Mouse (Mus musculus): Measurements from ENCODE around the gene Olfr522. TPM values are rescaled to one million over a fixed set of nuclear protein-coding genes. Genes with fewer than 3 reads are reported as not detected.

Gene Olfr522
- polyA plus RNA-seq, 1 experiment from 2014 or later = not detected

GRCm38 (mm10) chr7:140179176-140179575, 14.6 kb upstream of the Olfr522 start:
- H3K4me3 ChIP-seq (ENCODE audit: low read depth, low read length) = no peak overlapping the region
- WGBS = 84% methylated on average over 2 of the region's 2 CpGs
- H3K9ac ChIP-seq (ENCODE audit: low read length) = no peak overlapping the region
- no peaks in the 10 kb centered on the region for H3K4me1 ChIP-seq (replicated peaks; ENCODE audit: control insufficient read depth, insufficient read depth)
- H3K36me3 ChIP-seq (ENCODE audit: control insufficient read depth, insufficient read depth, low read length) = no peaks in the 10 kb centered on the region
- no peak overlapping the region for H3K27ac ChIP-seq (replicated peaks)
- no peak overlapping the region for H3K4me2 ChIP-seq (replicated peaks; ENCODE audit: low read depth)
- H3K9me3 ChIP-seq (ENCODE audit: control insufficient read depth, low read length) = no peaks in the 10 kb centered on the region
- DNase-seq (ENCODE audit: low spot score) (no peak), ATAC-seq (ENCODE audit: low FRiP score, low TSS enrichment) (no peak)
- no peaks in the 10 kb centered on the region for H3K27me3 ChIP-seq (ENCODE audit: control insufficient read depth, insufficient read depth, low read length)
- TF ChIP-seq CTCF (IDR thresholded peaks at IDR 0.05; ENCODE audit: low read depth) (no peak), EP300 (optimal IDR thresholded peaks at IDR 0.05) (no peak)

GRCm38 (mm10) chr7:140172936-140173335, 8.4 kb upstream of the Olfr522 start, which contains the start of gene Olfr523:
TSS of gene Olfr523 (plus strand) at chr7:140173217.
- Histone ChIP-seq H3K36me3 (ENCODE audit: control insufficient read depth, insufficient read depth, low read length) (no peaks in the 10 kb centered on the region), H3K4me2 (replicated peaks; ENCODE audit: low read depth) (no peak within 1 kb of the TSS), H3K27ac (replicated peaks) (no peak within 1 kb of the TSS), H3K4me1 (replicated peaks; ENCODE audit: control insufficient read depth, insufficient read depth) (no peaks in the 10 kb centered on the region), H3K27me3 (ENCODE audit: control insufficient read depth, insufficient read depth, low read length) (no peaks in the 10 kb centered on the region), H3K4me3 (ENCODE audit: low read depth, low read length) (no peak within 1 kb of the TSS), H3K9me3 (ENCODE audit: control insufficient read depth, low read length) (no peaks in the 10 kb centered on the region), H3K9ac (ENCODE audit: low read length) (no peak within 1 kb of the TSS)
- 47% methylated on average over 1 of the region's 1 CpGs for WGBS
- no peak for DNase-seq (ENCODE audit: low spot score)
- ATAC-seq (ENCODE audit: low FRiP score, low TSS enrichment) = no peak
- TF ChIP-seq EP300 (optimal IDR thresholded peaks at IDR 0.05) = no peak
- no peak for TF ChIP-seq CTCF (IDR thresholded peaks at IDR 0.05; ENCODE audit: low read depth)

- 93% methylated on average over 3 of the region's 3 CpGs for WGBS
Measured at GRCm38 (mm10) chr7:140170863-140171262, 6.3 kb upstream of the Olfr522 start.

GRCm38 (mm10) chr7:140169386-140169785, 4.8 kb upstream of the Olfr522 start:
- DNase-seq (ENCODE audit: low spot score) (no peak), ATAC-seq (ENCODE audit: low FRiP score, low TSS enrichment) (no peak)
- 0 out of 2 replicates have a peak, but pooled peaks cover 2% of the 10 kb centered on the region for H3K9me3 ChIP-seq (ENCODE audit: control insufficient read depth, low read length)
- H3K4me2 ChIP-seq (replicated peaks; ENCODE audit: low read depth) = no peak overlapping the region
- H3K36me3 ChIP-seq (ENCODE audit: control insufficient read depth, insufficient read depth, low read length) = no peaks in the 10 kb centered on the region
- H3K27me3 ChIP-seq (ENCODE audit: control insufficient read depth, insufficient read depth, low read length) = no peaks in the 10 kb centered on the region
- 55% methylated on average over 4 of the region's 4 CpGs for WGBS
- no peak overlapping the region for H3K27ac ChIP-seq (replicated peaks)
- no peaks in the 10 kb centered on the region for H3K4me1 ChIP-seq (replicated peaks; ENCODE audit: control insufficient read depth, insufficient read depth)
- no peak overlapping the region for H3K9ac ChIP-seq (ENCODE audit: low read length)
- no peak overlapping the region for H3K4me3 ChIP-seq (ENCODE audit: low read depth, low read length)
- no peak for TF ChIP-seq EP300 (optimal IDR thresholded peaks at IDR 0.05)
- TF ChIP-seq CTCF (IDR thresholded peaks at IDR 0.05; ENCODE audit: low read depth) = no peak

More at GRCm38 (mm10) chr7:140170863-140171262, 6.3 kb upstream of the Olfr522 start:
- TF ChIP-seq CTCF (IDR thresholded peaks at IDR 0.05; ENCODE audit: low read depth) = no peak
- TF ChIP-seq EP300 (optimal IDR thresholded peaks at IDR 0.05) = no peak
- no peaks in the 10 kb centered on the region for H3K4me1 ChIP-seq (replicated peaks; ENCODE audit: control insufficient read depth, insufficient read depth)
- 0 out of 2 replicates have a peak, but pooled peaks cover 2% of the 10 kb centered on the region for H3K9me3 ChIP-seq (ENCODE audit: control insufficient read depth, low read length)
- DNase-seq (ENCODE audit: low spot score) = no peak
- ATAC-seq (ENCODE audit: low FRiP score, low TSS enrichment) = no peak
- no peak overlapping the region for H3K4me2 ChIP-seq (replicated peaks; ENCODE audit: low read depth)
- H3K27me3 ChIP-seq (ENCODE audit: control insufficient read depth, insufficient read depth, low read length) = no peaks in the 10 kb centered on the region
- no peak overlapping the region for H3K9ac ChIP-seq (ENCODE audit: low read length)
- H3K27ac ChIP-seq (replicated peaks) = no peak overlapping the region
- H3K4me3 ChIP-seq (ENCODE audit: low read depth, low read length) = no peak overlapping the region
- H3K36me3 ChIP-seq (ENCODE audit: control insufficient read depth, insufficient read depth, low read length) = no peaks in the 10 kb centered on the region

- H3K9ac ChIP-seq (ENCODE audit: low read length) = no peak overlapping the region
- no peaks in the 10 kb centered on the region for H3K4me1 ChIP-seq (replicated peaks; ENCODE audit: control insufficient read depth, insufficient read depth)
- H3K27ac ChIP-seq (replicated peaks) = no peak overlapping the region
- H3K9me3 ChIP-seq (ENCODE audit: control insufficient read depth, low read length) = 0 out of 2 replicates have a peak, but pooled peaks cover 2% of the 10 kb centered on the region
- WGBS = 70% methylated on average over 1 of the region's 1 CpGs
- H3K4me2 ChIP-seq (replicated peaks; ENCODE audit: low read depth) = no peak overlapping the region
- ATAC-seq (ENCODE audit: low FRiP score, low TSS enrichment) (no peak), DNase-seq (ENCODE audit: low spot score) (no peak)
- no peaks in the 10 kb centered on the region for H3K36me3 ChIP-seq (ENCODE audit: control insufficient read depth, insufficient read depth, low read length)
- no peaks in the 10 kb centered on the region for H3K27me3 ChIP-seq (ENCODE audit: control insufficient read depth, insufficient read depth, low read length)
- TF ChIP-seq EP300 (optimal IDR thresholded peaks at IDR 0.05) (no peak), CTCF (IDR thresholded peaks at IDR 0.05; ENCODE audit: low read depth) (no peak)
- no peak overlapping the region for H3K4me3 ChIP-seq (ENCODE audit: low read depth, low read length)
Measured at GRCm38 (mm10) chr7:140167950-140168349, 3.4 kb upstream of the Olfr522 start.

- no peaks in the 10 kb centered on the region for H3K4me1 ChIP-seq (replicated peaks; ENCODE audit: control insufficient read depth, insufficient read depth)
- H3K9me3 ChIP-seq (ENCODE audit: control insufficient read depth, low read length) = no peaks in the 10 kb centered on the region
- no peaks in the 10 kb centered on the region for H3K36me3 ChIP-seq (ENCODE audit: control insufficient read depth, insufficient read depth, low read length)
- WGBS = 78% methylated on average over 3 of the region's 3 CpGs
- no peaks in the 10 kb centered on the region for H3K27me3 ChIP-seq (ENCODE audit: control insufficient read depth, insufficient read depth, low read length)
- no peak overlapping the region for H3K27ac ChIP-seq (replicated peaks)
- H3K9ac ChIP-seq (ENCODE audit: low read length) = no peak overlapping the region
- H3K4me2 ChIP-seq (replicated peaks; ENCODE audit: low read depth) = no peak overlapping the region
- TF ChIP-seq CTCF (IDR thresholded peaks at IDR 0.05; ENCODE audit: low read depth) (no peak), EP300 (optimal IDR thresholded peaks at IDR 0.05) (no peak)
- H3K4me3 ChIP-seq (ENCODE audit: low read depth, low read length) = no peak overlapping the region
- no peak for ATAC-seq (ENCODE audit: low FRiP score, low TSS enrichment)
- DNase-seq (ENCODE audit: low spot score) = no peak
Measured at GRCm38 (mm10) chr7:140160363-140160762, 4.2 kb downstream of the Olfr522 start.
